Mouse (Mus musculus): ENCODE results near the gene Zfc3h1.

Gene Zfc3h1

GRCm38 (mm10) chr10:115384221-115385017 is at the start of gene Zfc3h1, which contains the start of gene Thap2:
Gene Zfc3h1 (plus strand): TSS chr10:115384959.
Gene Thap2 (minus strand): TSS chr10:115384443.
- DNase-seq: peak; percentile 98 to 99

GRCm38 (mm10) chr10:115336901-115337300 is 47.9 kb upstream of the Zfc3h1 start:
- no peak for DNase-seq

DNA sequence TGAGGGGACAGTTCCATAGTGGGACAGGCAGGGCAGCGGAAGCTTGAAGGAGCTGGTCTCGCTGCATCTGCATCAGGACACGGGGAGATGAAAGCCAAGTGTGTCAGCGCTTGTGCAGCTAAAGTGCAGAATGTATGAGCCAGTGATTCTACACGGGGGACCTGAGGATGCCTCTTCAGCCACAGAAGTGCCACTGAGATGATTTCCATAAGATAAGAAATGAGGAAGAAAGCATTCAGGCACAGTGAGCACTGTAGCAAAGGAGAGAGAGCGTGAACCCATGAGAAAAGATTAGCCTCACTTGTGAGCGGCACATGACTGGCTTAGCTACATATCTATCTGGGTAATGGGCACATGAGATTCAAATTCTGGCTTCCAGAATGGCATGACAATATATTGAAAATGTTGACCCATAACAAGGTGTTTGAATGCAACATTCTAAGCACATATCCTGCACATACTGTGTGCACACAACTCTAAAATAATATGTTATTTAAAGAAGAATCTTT is 44.9 kb upstream of the Zfc3h1 start:
- DNase-seq: no peak

DNA sequence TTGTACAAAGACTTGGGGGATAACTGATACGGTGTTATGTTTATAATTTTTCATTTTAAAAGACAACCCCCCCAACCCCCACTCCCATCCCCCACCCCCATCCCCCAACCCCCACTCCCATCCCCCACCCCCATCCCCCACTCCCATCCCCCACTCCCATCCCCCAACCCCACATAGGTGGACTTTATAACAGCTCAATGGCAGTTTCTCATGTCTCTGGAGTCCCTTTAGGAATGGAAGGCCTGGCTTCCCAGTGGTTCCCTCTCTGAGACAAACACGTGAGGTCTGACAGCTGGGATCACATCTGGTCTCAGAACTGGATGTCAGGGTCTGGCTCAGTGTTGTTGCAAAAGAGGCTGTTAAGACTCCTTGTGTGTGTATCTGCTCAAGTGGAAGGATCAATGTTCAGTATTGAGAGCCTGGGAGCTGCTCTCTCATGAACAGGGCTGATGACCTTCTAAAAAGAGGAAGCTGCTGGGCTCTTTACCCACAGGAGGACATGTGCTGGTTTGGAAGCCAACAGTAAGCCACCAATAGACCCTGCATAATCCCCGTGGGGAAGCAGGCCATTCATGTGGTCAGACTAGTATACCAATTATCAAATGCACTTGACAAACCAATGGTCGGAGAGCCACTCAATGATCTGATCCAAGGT is 41.9 kb upstream of the Zfc3h1 start:
- no peak for DNase-seq

DNA sequence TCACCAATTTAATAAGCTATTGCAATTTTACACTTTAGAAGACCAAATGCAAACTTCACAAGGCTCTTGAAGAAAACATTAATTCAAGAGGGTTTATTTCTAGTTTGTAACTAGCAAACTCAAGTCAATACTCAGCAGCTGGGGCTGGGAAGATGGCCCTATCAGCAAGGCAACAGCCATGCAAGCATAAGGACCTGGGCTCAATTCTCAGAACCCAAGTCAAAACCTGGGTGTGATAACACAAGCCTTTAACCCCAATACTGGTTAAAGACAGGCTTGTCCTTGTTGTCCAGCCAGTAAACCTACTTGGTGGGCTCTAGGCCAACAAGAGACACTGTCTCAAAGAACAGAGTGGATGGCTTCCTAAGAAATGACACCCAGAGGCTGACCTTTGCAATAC is 38.3 kb upstream of the Zfc3h1 start:
- no peak for DNase-seq

- no peak for DNase-seq
These were observed 36.6 kb upstream of the Zfc3h1 start for GRCm38 (mm10) chr10:115348131-115348530.

DNA sequence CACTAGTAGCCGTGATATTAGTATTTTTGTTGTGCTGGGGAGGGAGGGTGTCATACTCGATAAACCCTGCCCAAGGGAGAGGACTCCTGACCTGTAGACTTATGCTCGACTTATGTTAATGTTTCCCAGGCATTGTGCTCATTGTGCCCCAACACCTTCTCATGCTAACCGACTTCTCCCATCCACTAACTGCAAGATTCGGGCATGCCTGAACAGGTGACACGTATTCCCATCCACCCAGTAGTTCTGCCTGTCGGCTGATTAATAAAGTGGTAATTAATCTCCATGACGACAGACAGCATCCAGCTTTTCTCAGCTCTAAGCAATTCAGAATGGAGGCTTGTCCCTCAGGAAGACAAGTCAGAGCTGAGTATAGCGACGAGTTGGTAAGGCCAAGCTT is 35.7 kb upstream of the Zfc3h1 start:
- DNase-seq: no peak

DNA sequence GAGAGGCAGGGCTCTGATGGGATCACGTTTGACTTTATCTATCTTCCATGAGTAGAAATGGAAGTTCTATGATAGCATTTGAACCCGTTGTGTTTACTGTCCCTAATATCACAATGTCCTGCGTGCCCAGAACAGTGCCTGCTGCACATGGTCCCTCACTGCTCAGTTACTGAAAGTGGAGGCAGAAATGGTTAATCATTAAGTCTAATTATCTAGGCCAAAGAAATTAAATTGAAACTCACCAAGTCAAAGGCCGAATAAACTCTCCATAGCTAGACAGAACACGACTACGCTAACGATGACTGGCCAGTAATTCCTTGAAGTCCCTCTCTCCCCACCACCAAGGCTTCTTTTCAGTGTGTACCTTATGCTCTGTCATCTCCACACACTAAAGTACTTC is 35.2 kb upstream of the Zfc3h1 start:
- DNase-seq: peak in 1 of 2 experiments; percentile 28

- DNase-seq: no peak
These were observed 33.9 kb upstream of the Zfc3h1 start for GRCm38 (mm10) chr10:115350810-115351397.

DNA sequence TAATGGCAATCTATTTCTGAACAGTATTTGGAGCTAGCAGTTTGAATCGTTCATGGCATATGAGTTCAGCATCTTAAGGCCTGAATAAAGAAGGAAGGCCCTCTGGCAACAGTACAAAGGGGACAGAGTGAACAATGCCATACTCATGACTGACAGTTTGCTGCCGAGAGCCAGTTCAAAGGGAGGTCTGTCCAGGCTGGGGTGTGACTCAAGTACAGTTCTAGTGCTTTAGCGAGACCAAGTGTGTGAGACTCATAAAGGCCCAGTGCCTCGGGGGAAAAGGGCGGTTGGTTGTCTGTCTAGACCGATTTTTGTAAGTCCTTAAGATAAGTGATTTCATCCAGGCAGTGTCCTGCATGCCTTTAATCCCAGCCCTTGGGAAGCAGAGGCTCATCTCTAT is 30.2 kb upstream of the Zfc3h1 start:
- DNase-seq: no peak

- no peak for DNase-seq
These were observed 29.7 kb upstream of the Zfc3h1 start for GRCm38 (mm10) chr10:115355016-115355415.

- DNase-seq: no peak
These were observed 28.7 kb upstream of the Zfc3h1 start for GRCm38 (mm10) chr10:115356106-115356505.

GRCm38 (mm10) chr10:115358216-115358919 is 26.4 kb upstream of the Zfc3h1 start:
- DNase-seq: no peak

- peak in 1 of 2 experiments; percentile 21 for DNase-seq
These were observed 25.7 kb upstream of the Zfc3h1 start for GRCm38 (mm10) chr10:115359066-115359465.

- DNase-seq: peak; percentile 98 to 99
These were observed 22.7 kb upstream of the Zfc3h1 start, which contains the start of gene Tmem19 for GRCm38 (mm10) chr10:115361840-115362622. Gene Tmem19 (minus strand): TSS chr10:115362501.

GRCm38 (mm10) chr10:115362623-115362964 is 22.2 kb upstream of the Zfc3h1 start:
- no peak for DNase-seq

DNA sequence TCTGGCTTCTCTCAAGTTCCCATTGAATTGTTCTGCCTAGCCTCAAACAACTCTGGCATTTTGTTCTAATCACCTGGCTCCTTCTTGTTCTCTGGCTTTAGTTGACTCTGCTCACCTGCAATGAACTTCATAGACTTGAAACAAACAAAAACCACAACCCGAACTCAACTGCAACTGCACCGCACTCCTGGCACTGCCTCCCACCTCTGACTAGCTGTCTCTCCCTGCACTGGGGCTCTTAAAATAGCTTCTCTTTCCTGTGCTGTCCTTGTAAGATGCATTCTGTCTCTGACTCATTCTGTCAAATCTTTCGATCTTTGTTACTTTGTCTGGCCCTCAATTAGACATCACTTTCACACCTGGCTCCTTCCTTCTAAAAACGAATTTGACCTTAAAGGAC is 21.6 kb upstream of the Zfc3h1 start:
- DNase-seq: no peak

DNA sequence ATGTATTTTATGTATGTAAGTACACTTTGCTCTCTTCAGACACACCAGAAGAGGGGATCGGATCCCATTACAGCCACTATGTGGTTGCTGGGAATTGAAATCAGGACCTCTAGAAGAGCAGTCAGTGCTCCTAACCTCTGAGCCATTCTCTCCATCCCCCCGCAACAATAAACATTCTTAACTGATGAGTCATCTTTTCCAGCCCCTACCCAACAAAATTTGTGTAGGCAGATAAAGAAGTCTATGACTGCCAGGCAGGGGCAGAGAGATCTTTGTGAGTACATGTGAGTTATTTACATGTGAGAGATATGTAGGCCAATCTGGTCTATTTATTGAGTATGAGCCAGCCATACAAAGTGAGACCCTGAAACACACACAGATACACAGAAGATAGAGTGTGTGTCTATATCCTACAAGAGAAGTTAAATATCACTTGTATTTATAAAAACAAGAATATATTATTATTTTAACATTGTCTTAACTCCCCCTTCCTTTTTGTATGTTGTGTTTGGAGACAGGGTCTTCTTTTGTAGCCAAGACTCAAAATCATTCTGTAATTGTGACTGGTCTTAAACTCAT is 3.2 kb upstream of the Zfc3h1 start:
- DNase-seq: no peak

DNA sequence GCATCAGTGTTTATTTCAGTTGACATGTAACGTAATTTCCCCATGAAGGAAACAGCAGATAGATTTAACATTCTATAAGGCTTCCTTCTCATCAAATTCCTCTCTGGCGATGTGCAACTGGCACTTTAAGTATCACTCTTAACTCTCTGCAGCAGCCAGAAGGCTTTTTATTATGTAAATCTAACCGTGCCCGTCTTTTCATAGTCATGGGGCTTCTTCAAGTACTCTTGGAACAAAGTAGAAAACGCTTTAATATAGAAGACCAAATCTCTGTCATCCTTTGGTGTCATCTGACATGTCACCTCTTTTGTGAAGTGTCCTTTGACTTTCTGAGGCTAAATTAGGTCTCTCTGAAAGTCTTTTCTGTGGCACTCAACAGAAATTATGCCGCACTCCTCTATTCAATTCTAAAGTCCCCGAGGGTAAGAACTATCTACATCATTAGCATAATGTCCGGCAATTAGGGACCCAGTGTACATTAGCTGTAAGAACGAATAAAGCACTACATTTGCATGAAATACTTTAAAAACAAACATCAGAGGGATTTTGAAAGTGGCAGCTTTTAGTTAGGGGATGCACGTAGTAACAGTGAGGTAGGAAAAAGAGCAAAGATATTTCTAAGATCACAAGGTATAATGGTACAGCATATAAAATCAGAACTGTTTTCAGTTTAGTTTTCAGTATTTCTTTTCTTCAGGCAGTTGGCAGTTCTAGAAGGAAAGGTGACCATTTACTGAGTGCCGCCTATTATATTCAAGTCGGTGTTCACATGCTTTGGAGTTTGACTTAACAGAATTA is 1.7 kb upstream of the Zfc3h1 start:
- no peak for DNase-seq

DNA sequence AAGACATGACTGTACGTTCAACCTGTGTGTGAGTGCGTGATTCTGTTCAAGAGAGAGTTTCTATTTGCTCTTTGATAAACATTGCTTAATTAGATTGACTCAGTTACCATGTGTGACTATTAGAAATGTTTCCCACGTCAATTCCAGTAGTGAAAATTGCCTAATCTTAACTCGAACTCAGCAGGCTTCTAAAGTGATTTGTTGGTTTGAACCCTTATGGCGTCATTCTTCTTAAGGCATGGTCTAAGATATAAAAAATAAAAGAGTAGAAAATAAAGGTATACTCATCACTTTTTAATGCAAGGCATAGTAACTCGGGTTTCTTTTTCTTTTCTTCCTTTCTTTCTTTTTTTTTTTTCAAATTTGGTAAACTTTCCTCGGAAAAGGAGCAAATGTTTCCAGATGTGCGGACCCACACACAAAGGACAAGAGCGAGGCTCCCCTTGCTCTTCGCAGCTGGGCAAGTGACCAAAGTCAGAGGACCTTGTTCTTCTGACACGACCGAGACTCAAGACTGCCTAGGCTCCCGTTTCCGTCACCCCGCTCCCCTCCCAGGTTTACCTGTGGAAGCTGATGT is 1.0 kb upstream of the Zfc3h1 start:
- DNase-seq: no peak

Measured in kidney, postnatal 4 days (tissue).